Mouse (Mus musculus) forebrain, embryonic 12.5 days (tissue): Measurements from ENCODE around the gene Ankrd13b. TPM values are rescaled to one million over a fixed set of nuclear protein-coding genes. Genes with fewer than 3 reads are reported as not detected.

Experiments used
- ATAC-seq: fragments of 200-750 bp; cut with Nextera tagmentation; 2 replicates; pipeline ENCODE4 v1.8.0; 2017; ENCODE audit warnings: moderate TSS enrichment; ENCODE audit not compliant: low FRiP score
- H3K27ac ChIP-seq: fragments of 300-500 bp; sonication (generic); 2 replicates; pipeline ENCODE4 v1.5.1; 2016; ENCODE audit warnings: mild to moderate bottlenecking
- H3K27me3 ChIP-seq: fragments of 300-500 bp; sonication (generic); 2 replicates; pipeline ENCODE4 v1.6.1; 2016; ENCODE audit warnings: mild to moderate bottlenecking
- H3K36me3 ChIP-seq: fragments of 300-500 bp; sonication (generic); replicated peaks from 2 replicates; pipeline ENCODE4 v1.6.1; 2016; ENCODE audit warnings: mild to moderate bottlenecking
- H3K4me1 ChIP-seq: fragments of 300-500 bp; sonication (generic); 2 replicates; pipeline ENCODE4 v1.6.1; 2016
- H3K4me2 ChIP-seq: fragments of 300-500 bp; sonication (generic); 2 replicates; pipeline ENCODE4 v1.6.1; 2016; ENCODE audit warnings: mild to moderate bottlenecking, moderate library complexity
- H3K4me3 ChIP-seq: fragments of 300-500 bp; sonication (generic); replicated peaks from 2 replicates; pipeline ENCODE4 v1.5.1; 2016; ENCODE audit warnings: mild to moderate bottlenecking
- H3K9ac ChIP-seq: fragments of 300-500 bp; sonication (generic); 2 replicates; pipeline ENCODE4 v1.6.1; 2016; ENCODE audit warnings: mild to moderate bottlenecking
- H3K9me3 ChIP-seq: fragments of 300-500 bp; sonication (generic); 2 replicates; pipeline ENCODE4 v1.6.1; 2016
- WGBS: fragments of 180-500 bp; shearing (Covaris S2); methylation state at CpG from one replicate; pipeline ENCODE4 v1.1.7; 2016; 5-methylcytosine and 5-hydroxymethylcytosine counted together
- polyA plus RNA-seq: library from polyadenylated mRNA; unstranded; fragments of >200 nt; fragmentation: Nextera tagmentation; extraction: Ambion mirVana; gene quantifications from 2 replicates; pipeline ENCODE4 v1.2.1, GENCODE M21; 2016

Gene Ankrd13b
- polyA plus RNA-seq, 1 experiment from 2014 or later = 25.1 TPM

GRCm38 (mm10) chr11:77442186-77443170, 47.0 kb downstream of the Ankrd13b start:
- WGBS = 84% methylated on average over 7 of the region's 7 CpGs
- H3K9me3 ChIP-seq = no peaks in the 10 kb centered on the region
- no peaks in the 10 kb centered on the region for H3K4me1 ChIP-seq
- no peak for ATAC-seq
- no peak overlapping the region for H3K27ac ChIP-seq
- H3K4me2 ChIP-seq = no peak overlapping the region
- H3K27me3 ChIP-seq = no peaks in the 10 kb centered on the region
- no peak overlapping the region for H3K9ac ChIP-seq
- no peak overlapping the region for H3K4me3 ChIP-seq
- H3K36me3 ChIP-seq = peaks cover 43% of the 10 kb centered on the region

GRCm38 (mm10) chr11:77441020-77441419, 48.5 kb downstream of the Ankrd13b start:
- Histone ChIP-seq H3K4me1 (no peaks in the 10 kb centered on the region), H3K4me3 (no peak overlapping the region), H3K36me3 (peaks cover 43% of the 10 kb centered on the region), H3K27ac (no peak overlapping the region), H3K27me3 (no peaks in the 10 kb centered on the region), H3K9me3 (no peaks in the 10 kb centered on the region), H3K9ac (no peak overlapping the region), H3K4me2 (no peak overlapping the region)
- WGBS = 91% methylated on average over 8 of the region's 8 CpGs
- no peak for ATAC-seq

GRCm38 (mm10) chr11:77440081-77440480, 49.4 kb downstream of the Ankrd13b start:
- no peak overlapping the region for H3K27ac ChIP-seq
- WGBS = 94% methylated on average over 9 of the region's 9 CpGs
- no peak overlapping the region for H3K9ac ChIP-seq
- no peak overlapping the region for H3K4me2 ChIP-seq
- no peaks in the 10 kb centered on the region for H3K9me3 ChIP-seq
- no peaks in the 10 kb centered on the region for H3K27me3 ChIP-seq
- H3K36me3 ChIP-seq = peaks cover 43% of the 10 kb centered on the region
- no peaks in the 10 kb centered on the region for H3K4me1 ChIP-seq
- H3K4me3 ChIP-seq = no peak overlapping the region
- no peak for ATAC-seq

GRCm38 (mm10) chr11:77437026-77437425, 52.5 kb downstream of the Ankrd13b start:
- 88% methylated on average over 2 of the region's 2 CpGs for WGBS
- H3K4me1 ChIP-seq = no peaks in the 10 kb centered on the region
- ATAC-seq = no peak
- H3K36me3 ChIP-seq = peaks cover 28% of the 10 kb centered on the region
- H3K9ac ChIP-seq = no peak overlapping the region
- H3K9me3 ChIP-seq = no peaks in the 10 kb centered on the region
- no peak overlapping the region for H3K4me2 ChIP-seq
- no peak overlapping the region for H3K4me3 ChIP-seq
- H3K27me3 ChIP-seq = no peaks in the 10 kb centered on the region
- no peak overlapping the region for H3K27ac ChIP-seq

GRCm38 (mm10) chr11:77428446-77428845, 61.0 kb downstream of the Ankrd13b start:
- WGBS = 91% methylated on average over 1 of the region's 1 CpGs
- H3K9ac ChIP-seq = no peak overlapping the region
- H3K4me3 ChIP-seq = no peak overlapping the region
- no peaks in the 10 kb centered on the region for H3K27me3 ChIP-seq
- no peak overlapping the region for H3K27ac ChIP-seq
- H3K4me2 ChIP-seq = no peak overlapping the region
- no peaks in the 10 kb centered on the region for H3K9me3 ChIP-seq
- H3K36me3 ChIP-seq = peaks cover 10% of the 10 kb centered on the region
- H3K4me1 ChIP-seq = no peaks in the 10 kb centered on the region
- ATAC-seq = no peak

GRCm38 (mm10) chr11:77423175-77423859, 66.2 kb downstream of the Ankrd13b start:
- Histone ChIP-seq H3K27me3 (no peaks in the 10 kb centered on the region), H3K4me1 (no peaks in the 10 kb centered on the region), H3K4me3 (no peak overlapping the region), H3K9me3 (no peaks in the 10 kb centered on the region), H3K36me3 (peaks cover 14% of the 10 kb centered on the region), H3K27ac (no peak overlapping the region), H3K4me2 (no peak overlapping the region), H3K9ac (no peak overlapping the region)
- 90% methylated on average over 4 of the region's 4 CpGs for WGBS
- no peak for ATAC-seq

Other genes with a start within 250 kb of the Ankrd13b start
- gene Coro6, start 27.3 kb downstream of the Ankrd13b start, polyA plus RNA-seq = 0.10 and 0.12 TPM in 2 replicates
- 14.6 and 14.8 TPM in 2 replicates for gene Git1, start 3.9 kb upstream of the Ankrd13b start, polyA plus RNA-seq
- gene Abhd15, start 25.4 kb upstream of the Ankrd13b start, polyA plus RNA-seq = 3.8 and 4.8 TPM in 2 replicates
- 30.7 and 31.7 TPM in 2 replicates for gene Trp53i13, start 26.3 kb upstream of the Ankrd13b start, polyA plus RNA-seq
- gene Gm10392, start 29.5 kb upstream of the Ankrd13b start, polyA plus RNA-seq = 0.17 TPM in 1 of 2 replicates, not detected in the other
- gene Taok1, start 118.1 kb upstream of the Ankrd13b start, polyA plus RNA-seq = 27.7 and 28.5 TPM in 2 replicates
- 5.3 and 5.5 TPM in 2 replicates for gene Nufip2, start 196.5 kb upstream of the Ankrd13b start, polyA plus RNA-seq
- gene Cryba1, start 235.6 kb upstream of the Ankrd13b start, polyA plus RNA-seq = 1.1 and 1.3 TPM in 2 replicates